Mouse (Mus musculus) liver, adult 2 months (tissue): Measurements from ENCODE around the gene Cyp2d9.

Source experiments
- CTCF ChIP-seq: fragments of 200-500 bp; IDR thresholded peaks from 2 replicates; pipeline ENCODE4 v1.5.1; 2011; ENCODE audit warnings: low read depth, low read length, control low read depth
- POLR2A ChIP-seq: fragments of 200-500 bp; IDR thresholded peaks from 2 replicates; pipeline ENCODE4 v1.6.1; 2011; ENCODE audit warnings: low read length, control low read depth; ENCODE audit not compliant: insufficient read depth; ENCODE audit errors: extremely low read depth

DNA sequence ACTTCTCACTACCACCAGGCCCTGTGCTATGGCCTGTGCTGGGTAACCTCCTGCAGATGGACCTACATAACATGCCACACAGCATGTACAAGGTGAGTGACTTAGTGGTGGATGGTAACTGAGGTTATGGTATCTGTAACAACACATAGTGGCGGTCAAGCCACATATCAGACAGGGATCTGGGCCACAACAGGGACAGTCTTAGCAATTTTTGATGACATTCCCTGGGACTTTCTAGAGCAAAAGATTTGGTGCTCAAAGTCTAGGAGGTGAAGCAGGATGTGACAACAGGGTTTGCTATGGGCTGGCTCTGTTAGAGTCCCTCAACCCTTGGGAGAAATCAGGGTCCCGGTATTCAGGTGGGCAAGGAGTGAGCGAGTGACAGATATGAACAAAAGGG is 384 bp downstream of the Cyp2d9 start:
- TF ChIP-seq CTCF (no peak), POLR2A (no peak)
